Mouse (Mus musculus) embryonic facial prominence, embryonic 12.5 days (tissue): ENCODE measurements at regions not wholly inside any gene's neighbourhood (a gene's known extent, or its start where the extent isn't known, plus 50 kb on each side); places are given as distances from the start of the nearest gene placed in this dataset.

Experiments used
- ATAC-seq: fragments of 200-750 bp; cut with Nextera tagmentation; 2 replicates; pipeline ENCODE4 v1.8.0; 2017; ENCODE audit not compliant: insufficient number of reproducible peaks, insufficient read depth, low FRiP score, low TSS enrichment
- H3K27ac ChIP-seq: fragments of 300-500 bp; sonication (generic); 2 replicates; pipeline ENCODE4 v1.5.1; 2016; ENCODE audit warnings: mild to moderate bottlenecking
- H3K27me3 ChIP-seq: fragments of 300-500 bp; sonication (generic); 2 replicates; pipeline ENCODE4 v1.6.1; 2016; ENCODE audit warnings: mild to moderate bottlenecking, moderate library complexity
- H3K36me3 ChIP-seq: fragments of 300-500 bp; sonication (generic); 2 replicates; pipeline ENCODE4 v1.6.1; 2016; ENCODE audit warnings: mild to moderate bottlenecking
- H3K4me1 ChIP-seq: fragments of 300-500 bp; sonication (generic); 2 replicates; pipeline ENCODE4 v1.6.1; 2016
- H3K4me2 ChIP-seq: fragments of 300-500 bp; sonication (generic); replicated peaks from 2 replicates; pipeline ENCODE4 v1.6.1; 2016; ENCODE audit warnings: mild to moderate bottlenecking, moderate library complexity
- H3K4me3 ChIP-seq: fragments of 300-500 bp; sonication (generic); 2 replicates; pipeline ENCODE4 v1.5.1; 2016; ENCODE audit warnings: mild to moderate bottlenecking
- H3K9ac ChIP-seq: fragments of 300-500 bp; sonication (generic); 2 replicates; pipeline ENCODE4 v1.6.1; 2016; ENCODE audit warnings: mild to moderate bottlenecking, moderate library complexity
- H3K9me3 ChIP-seq: fragments of 300-500 bp; sonication (generic); 2 replicates; pipeline ENCODE4 v1.6.1; 2016; ENCODE audit warnings: mild to moderate bottlenecking, moderate library complexity
- WGBS: fragments of 180-500 bp; shearing (Covaris S2); methylation state at CpG from one replicate; pipeline ENCODE4 v1.1.7; 2016; 5-methylcytosine and 5-hydroxymethylcytosine counted together

- Histone ChIP-seq H3K4me1 (no peaks in the 10 kb centered on the region), H3K4me2 (no peak overlapping the region), H3K36me3 (no peaks in the 10 kb centered on the region), H3K4me3 (no peak overlapping the region), H3K9me3 (no peaks in the 10 kb centered on the region), H3K9ac (no peak overlapping the region), H3K27me3 (no peaks in the 10 kb centered on the region), H3K27ac (no peak overlapping the region)
- no peak for ATAC-seq
- 70% methylated on average over 5 of the region's 5 CpGs for WGBS
These were observed 401.3 kb downstream of the Plcl1 start for GRCm38 (mm10) chr1:55807028-55807427.

- Histone ChIP-seq H3K4me1 (no peaks in the 10 kb centered on the region), H3K4me3 (no peak overlapping the region), H3K36me3 (no peaks in the 10 kb centered on the region), H3K9ac (no peak overlapping the region), H3K27ac (no peak overlapping the region), H3K9me3 (no peaks in the 10 kb centered on the region), H3K27me3 (no peaks in the 10 kb centered on the region), H3K4me2 (no peak overlapping the region)
- 80% methylated on average over 7 of the region's 7 CpGs for WGBS
- ATAC-seq, result no peak
These were observed 403.2 kb downstream of the Plcl1 start for GRCm38 (mm10) chr1:55808724-55809519.

- WGBS, result 61% methylated on average over 1 of the region's 1 CpGs
- no peak for ATAC-seq
- H3K36me3 ChIP-seq, result no peaks in the 10 kb centered on the region
- no peak overlapping the region for H3K4me3 ChIP-seq
- no peaks in the 10 kb centered on the region for H3K27me3 ChIP-seq
- H3K4me1 ChIP-seq, result no peaks in the 10 kb centered on the region
- no peak overlapping the region for H3K4me2 ChIP-seq
- no peak overlapping the region for H3K9ac ChIP-seq
- no peaks in the 10 kb centered on the region for H3K9me3 ChIP-seq
- H3K27ac ChIP-seq, result no peak overlapping the region
These were observed 406.8 kb downstream of the Plcl1 start for GRCm38 (mm10) chr1:55812486-55812885.

- no peak for ATAC-seq
- no peak overlapping the region for H3K27ac ChIP-seq
- H3K36me3 ChIP-seq, result no peaks in the 10 kb centered on the region
- no peak overlapping the region for H3K9ac ChIP-seq
- no peak overlapping the region for H3K4me3 ChIP-seq
- H3K9me3 ChIP-seq, result no peaks in the 10 kb centered on the region
- no peak overlapping the region for H3K4me2 ChIP-seq
- no peaks in the 10 kb centered on the region for H3K4me1 ChIP-seq
- H3K27me3 ChIP-seq, result no peaks in the 10 kb centered on the region
- 94% methylated on average over 3 of the region's 3 CpGs for WGBS
These were observed 415.3 kb downstream of the Plcl1 start for GRCm38 (mm10) chr1:55820866-55821500.

- 85% methylated on average over 4 of the region's 4 CpGs for WGBS
- Histone ChIP-seq H3K4me2 (no peak overlapping the region), H3K4me3 (no peak overlapping the region), H3K27me3 (no peaks in the 10 kb centered on the region), H3K4me1 (no peaks in the 10 kb centered on the region), H3K36me3 (no peaks in the 10 kb centered on the region), H3K27ac (no peak overlapping the region), H3K9ac (no peak overlapping the region), H3K9me3 (no peaks in the 10 kb centered on the region)
- no peak for ATAC-seq
These were observed 416.9 kb downstream of the Plcl1 start for GRCm38 (mm10) chr1:55822599-55822998.

- H3K27ac ChIP-seq, result no peak overlapping the region
- H3K9me3 ChIP-seq, result no peaks in the 10 kb centered on the region
- H3K4me3 ChIP-seq, result no peak overlapping the region
- H3K9ac ChIP-seq, result no peak overlapping the region
- no peaks in the 10 kb centered on the region for H3K27me3 ChIP-seq
- H3K36me3 ChIP-seq, result no peaks in the 10 kb centered on the region
- ATAC-seq, result no peak
- H3K4me1 ChIP-seq, result no peaks in the 10 kb centered on the region
- H3K4me2 ChIP-seq, result no peak overlapping the region
These were observed 421.5 kb downstream of the Plcl1 start for GRCm38 (mm10) chr1:55827191-55827590.

GRCm38 (mm10) chr1:55835281-55835680 lies 429.6 kb downstream of the Plcl1 start:
- no peak overlapping the region for H3K4me2 ChIP-seq
- no peak for ATAC-seq
- no peak overlapping the region for H3K4me3 ChIP-seq
- H3K9me3 ChIP-seq, result no peaks in the 10 kb centered on the region
- 87% methylated on average over 3 of the region's 3 CpGs for WGBS
- H3K27ac ChIP-seq, result no peak overlapping the region
- H3K4me1 ChIP-seq, result no peaks in the 10 kb centered on the region
- H3K36me3 ChIP-seq, result no peaks in the 10 kb centered on the region
- no peak overlapping the region for H3K9ac ChIP-seq
- H3K27me3 ChIP-seq, result no peaks in the 10 kb centered on the region

- H3K9me3 ChIP-seq, result no peaks in the 10 kb centered on the region
- 80% methylated on average over 2 of the region's 2 CpGs for WGBS
These were observed 431.0 kb downstream of the Plcl1 start for GRCm38 (mm10) chr1:55836750-55837149.

GRCm38 (mm10) chr1:55837366-55837765 lies 431.6 kb downstream of the Plcl1 start:
- Histone ChIP-seq H3K4me3 (no peak overlapping the region), H3K36me3 (no peaks in the 10 kb centered on the region), H3K9ac (no peak overlapping the region), H3K4me1 (no peaks in the 10 kb centered on the region), H3K9me3 (no peaks in the 10 kb centered on the region), H3K27me3 (no peaks in the 10 kb centered on the region), H3K27ac (no peak overlapping the region), H3K4me2 (no peak overlapping the region)
- ATAC-seq, result no peak

More at GRCm38 (mm10) chr1:55836750-55837149, 431.0 kb downstream of the Plcl1 start:
- Histone ChIP-seq H3K4me1 (no peaks in the 10 kb centered on the region), H3K4me3 (no peak overlapping the region), H3K27ac (no peak overlapping the region), H3K36me3 (no peaks in the 10 kb centered on the region), H3K9ac (no peak overlapping the region), H3K4me2 (no peak overlapping the region), H3K27me3 (no peaks in the 10 kb centered on the region)
- ATAC-seq, result no peak

- ATAC-seq, result no peak
- Histone ChIP-seq H3K9ac (no peak overlapping the region), H3K27me3 (no peaks in the 10 kb centered on the region), H3K4me2 (no peak overlapping the region), H3K4me1 (no peaks in the 10 kb centered on the region), H3K9me3 (no peaks in the 10 kb centered on the region), H3K4me3 (no peak overlapping the region), H3K36me3 (no peaks in the 10 kb centered on the region), H3K27ac (no peak overlapping the region)
- 8% methylated on average over 2 of the region's 2 CpGs for WGBS
These were observed 432.4 kb downstream of the Plcl1 start for GRCm38 (mm10) chr1:55838168-55838567.

GRCm38 (mm10) chr1:55848806-55849205 lies 443.1 kb downstream of the Plcl1 start:
- Histone ChIP-seq H3K27ac (no peak overlapping the region), H3K4me2 (no peak overlapping the region), H3K27me3 (no peaks in the 10 kb centered on the region), H3K36me3 (no peaks in the 10 kb centered on the region), H3K4me1 (no peaks in the 10 kb centered on the region), H3K9ac (no peak overlapping the region), H3K9me3 (no peaks in the 10 kb centered on the region), H3K4me3 (no peak overlapping the region)
- no peak for ATAC-seq
- WGBS, result 80% methylated on average over 3 of the region's 3 CpGs

GRCm38 (mm10) chr1:55852354-55852753 lies 446.6 kb downstream of the Plcl1 start:
- Histone ChIP-seq H3K36me3 (no peaks in the 10 kb centered on the region), H3K4me2 (no peak overlapping the region), H3K9ac (no peak overlapping the region), H3K27ac (no peak overlapping the region), H3K4me3 (no peak overlapping the region), H3K27me3 (no peaks in the 10 kb centered on the region), H3K9me3 (no peaks in the 10 kb centered on the region), H3K4me1 (no peaks in the 10 kb centered on the region)
- ATAC-seq, result no peak
